Mouse (Mus musculus) CH12.LX (cell line): Measurements from ENCODE around the gene Uvrag.

Experiments used
- BHLHE40 ChIP-seq: IDR thresholded peaks from 2 replicates; pipeline ENCODE4 v1.6.1; 2011; ENCODE audit warnings: mild to moderate bottlenecking, low read depth, low read length, improper control_type of control experiment
- CTCF ChIP-seq, 2 experiments: IDR thresholded peaks in 1 of 2; conservative IDR thresholded peaks in 1 of 2; 2 replicates each; pipeline ENCODE4 v1.5.1; 2011 to 2012; ENCODE audit warnings: low read depth in 2 of 2, low read length in 2 of 2, improper control_type of control experiment in 1 of 2, inconsistent platforms in 1 of 2, mild to moderate bottlenecking in 1 of 2, moderate library complexity in 1 of 2
- E2F4 ChIP-seq: IDR thresholded peaks from 2 replicates; pipeline ENCODE4 v1.6.1; 2011; ENCODE audit warnings: low read depth, low read length, improper control_type of control experiment; ENCODE audit not compliant: insufficient replicate concordance
- EP300 ChIP-seq: IDR thresholded peaks from 2 replicates; pipeline ENCODE4 v1.6.1; 2011; ENCODE audit warnings: low read length, improper control_type of control experiment
- GABPA ChIP-seq: IDR thresholded peaks from 2 replicates; pipeline ENCODE4 v1.6.1; 2012; ENCODE audit warnings: low read depth, low read length, improper control_type of control experiment, inconsistent platforms; ENCODE audit not compliant: insufficient replicate concordance
- IRF4 ChIP-seq: IDR thresholded peaks from 2 replicates; pipeline ENCODE4 v1.6.1; 2014; ENCODE audit warnings: low read depth, mild to moderate bottlenecking, inconsistent platforms, low read length, improper control_type of control experiment
- MAX ChIP-seq: IDR thresholded peaks from 2 replicates; pipeline ENCODE4 v1.6.1; 2011; ENCODE audit warnings: low read length, improper control_type of control experiment
- MXI1 ChIP-seq: IDR thresholded peaks from 2 replicates; pipeline ENCODE4 v1.6.1; 2011; ENCODE audit warnings: mild to moderate bottlenecking, low read depth, low read length, improper control_type of control experiment
- NELFE ChIP-seq: IDR thresholded peaks from 2 replicates; pipeline ENCODE4 v1.6.1; 2011; ENCODE audit warnings: low read depth, low read length, improper control_type of control experiment
- PAX5 ChIP-seq: IDR thresholded peaks from 2 replicates; pipeline ENCODE4 v1.6.1; 2012; ENCODE audit warnings: low read length, inconsistent platforms, mixed read lengths
- POLR2A ChIP-seq: IDR thresholded peaks from 2 replicates; pipeline ENCODE4 v1.6.1; 2011; ENCODE audit warnings: low read depth, mild to moderate bottlenecking, improper control_type of control experiment, low read length
- RAD21 ChIP-seq: IDR thresholded peaks from 2 replicates; pipeline ENCODE4 v1.6.1; 2011; ENCODE audit warnings: low read depth, mild to moderate bottlenecking, low read length, improper control_type of control experiment, moderate library complexity
- UBTF ChIP-seq: IDR thresholded peaks from 2 replicates; pipeline ENCODE4 v1.6.1; 2012; ENCODE audit warnings: low read depth, mild to moderate bottlenecking, inconsistent platforms, low read length, improper control_type of control experiment, moderate library complexity
- ZNF384 ChIP-seq: IDR thresholded peaks from 2 replicates; pipeline ENCODE4 v1.6.1; 2012; ENCODE audit warnings: low read depth, low read length, improper control_type of control experiment, inconsistent platforms

- no peak for TF ChIP-seq CTCF (conservative IDR thresholded peaks at IDR 0.05 in 1 of 2, IDR thresholded peaks at IDR 0.05 in 1 of 2; ENCODE audit: low read depth in 2 of 2, low read length in 2 of 2)
- TF ChIP-seq POLR2A: no peak
- TF ChIP-seq UBTF: no peak
- TF ChIP-seq GABPA: no peak
- no peak for TF ChIP-seq BHLHE40
- TF ChIP-seq PAX5: no peak
- no peak for TF ChIP-seq ZNF384
- TF ChIP-seq IRF4: no peak
- TF ChIP-seq EP300: no peak
- no peak for TF ChIP-seq E2F4
- no peak for TF ChIP-seq MXI1
- no peak for TF ChIP-seq MAX
- no peak for TF ChIP-seq RAD21
- no peak for TF ChIP-seq NELFE
Observed at GRCm38 (mm10) chr7:99049897-99050296, 91.0 kb downstream of the Uvrag start.
